Mouse (Mus musculus): ENCODE data around the gene Vash2. TPM values are rescaled to one million over a fixed set of nuclear protein-coding genes. Genes with fewer than 3 reads are reported as not detected.

Gene Vash2
- polyA plus RNA-seq, 1 experiment from 2014 or later = 57.6 TPM

- Histone ChIP-seq H3K27ac (no peak overlapping the region), H3K27me3 (no peaks in the 10 kb centered on the region), H3K4me2 (no peak overlapping the region), H3K4me3 (no peak overlapping the region), H3K36me3 (ENCODE audit: poor library complexity, severe bottlenecking) (peaks cover 79% of the 10 kb centered on the region), H3K9ac (no peak overlapping the region), H3K4me1 (peaks cover 42% of the 10 kb centered on the region), H3K9me3 (replicated peaks) (no peaks in the 10 kb centered on the region)
- 71% methylated on average over 7 of the region's 7 CpGs for WGBS
- ATAC-seq = no peak
Observed at GRCm38 (mm10) chr1:190972612-190973192, 6.4 kb downstream of the Vash2 start.

- H3K4me3 ChIP-seq = no peak overlapping the region
- H3K27me3 ChIP-seq = no peaks in the 10 kb centered on the region
- H3K4me1 ChIP-seq = peaks cover 34% of the 10 kb centered on the region
- 89% methylated on average over 14 of the region's 14 CpGs for WGBS
- H3K27ac ChIP-seq = no peak overlapping the region
- H3K9me3 ChIP-seq (replicated peaks) = no peaks in the 10 kb centered on the region
- no peak overlapping the region for H3K9ac ChIP-seq
- H3K36me3 ChIP-seq (ENCODE audit: poor library complexity, severe bottlenecking) = peaks cover 82% of the 10 kb centered on the region
- no peak overlapping the region for H3K4me2 ChIP-seq
- ATAC-seq = no peak
Observed at GRCm38 (mm10) chr1:190971708-190972610, 7.1 kb downstream of the Vash2 start.

DNA sequence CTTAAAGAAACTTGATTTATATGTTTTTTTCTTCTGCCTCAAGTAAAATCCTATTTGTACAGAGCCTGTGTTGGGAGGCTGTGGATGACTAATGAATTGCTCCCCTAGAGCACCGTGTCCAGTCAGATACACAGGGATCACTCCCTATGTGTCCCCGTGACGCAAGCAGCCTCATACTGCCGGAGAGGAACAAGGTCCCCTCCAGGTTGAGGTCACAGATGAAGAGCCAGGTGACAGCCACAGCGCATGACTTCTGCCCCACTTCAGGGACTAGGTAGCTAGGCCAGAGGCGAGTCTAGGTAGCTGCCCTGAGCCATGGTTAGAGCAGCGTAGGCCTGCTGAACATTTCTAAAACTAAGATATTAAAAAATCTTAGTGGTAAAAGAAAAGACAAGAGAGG lies 11.1 kb downstream of the Vash2 start:
- Histone ChIP-seq H3K27ac (no peak overlapping the region), H3K27me3 (no peaks in the 10 kb centered on the region), H3K9me3 (replicated peaks) (no peaks in the 10 kb centered on the region), H3K36me3 (ENCODE audit: poor library complexity, severe bottlenecking) (peaks cover 91% of the 10 kb centered on the region), H3K4me2 (no peak overlapping the region), H3K9ac (no peak overlapping the region), H3K4me3 (no peak overlapping the region), H3K4me1 (peaks cover 8% of the 10 kb centered on the region; the same call in 1 of the 2 replicates)
- 95% methylated on average over 7 of the region's 7 CpGs for WGBS
- no peak for ATAC-seq

DNA sequence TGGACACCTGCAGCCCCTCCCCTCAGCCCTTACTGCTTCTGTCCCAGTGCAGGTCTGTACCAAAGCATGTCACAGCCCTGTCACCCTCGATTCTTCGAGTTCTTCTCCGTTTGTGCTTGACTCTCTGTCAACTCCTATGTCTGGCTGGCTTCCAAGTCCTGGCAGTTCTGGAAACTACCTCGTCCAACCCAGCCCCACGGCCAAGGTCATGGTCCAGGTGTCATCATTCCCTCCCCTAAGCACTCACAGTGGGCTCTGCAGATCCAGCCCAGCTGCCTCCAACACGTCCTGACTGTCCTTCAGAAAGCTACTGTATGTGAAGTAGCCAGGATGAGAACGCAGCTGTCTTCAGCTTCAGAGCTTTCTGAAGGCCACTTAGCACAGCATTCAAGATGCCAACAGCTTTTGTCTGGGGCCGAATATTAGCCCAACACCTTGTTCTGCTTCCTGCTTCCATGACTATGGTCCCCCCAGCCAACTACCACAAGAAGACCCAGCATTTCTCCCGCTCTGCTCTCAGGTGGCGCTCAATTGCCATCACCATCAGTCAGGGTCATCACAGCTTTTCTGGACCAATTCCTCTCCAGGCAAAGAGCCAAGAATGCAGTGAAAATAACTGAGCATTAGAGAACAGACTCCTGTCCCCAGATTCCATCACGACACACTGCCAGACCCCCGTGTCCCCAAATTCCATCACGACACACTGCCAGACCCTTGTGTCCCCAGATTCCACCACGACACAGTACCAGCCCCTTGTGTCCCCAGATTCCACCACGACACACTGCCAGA lies 13.9 kb downstream of the Vash2 start:
- Histone ChIP-seq H3K4me1 (no peaks in the 10 kb centered on the region), H3K9ac (no peak overlapping the region), H3K4me3 (no peak overlapping the region), H3K4me2 (no peak overlapping the region), H3K36me3 (ENCODE audit: poor library complexity, severe bottlenecking) (peaks cover 92% of the 10 kb centered on the region), H3K27me3 (no peaks in the 10 kb centered on the region), H3K9me3 (replicated peaks) (no peaks in the 10 kb centered on the region), H3K27ac (no peak overlapping the region)
- ATAC-seq = no peak
- 89% methylated on average over 15 of the region's 15 CpGs for WGBS

- peaks cover 93% of the 10 kb centered on the region for H3K36me3 ChIP-seq (ENCODE audit: poor library complexity, severe bottlenecking)
- no peak for ATAC-seq
Observed at GRCm38 (mm10) chr1:190962760-190963159, 16.3 kb downstream of the Vash2 start.

DNA sequence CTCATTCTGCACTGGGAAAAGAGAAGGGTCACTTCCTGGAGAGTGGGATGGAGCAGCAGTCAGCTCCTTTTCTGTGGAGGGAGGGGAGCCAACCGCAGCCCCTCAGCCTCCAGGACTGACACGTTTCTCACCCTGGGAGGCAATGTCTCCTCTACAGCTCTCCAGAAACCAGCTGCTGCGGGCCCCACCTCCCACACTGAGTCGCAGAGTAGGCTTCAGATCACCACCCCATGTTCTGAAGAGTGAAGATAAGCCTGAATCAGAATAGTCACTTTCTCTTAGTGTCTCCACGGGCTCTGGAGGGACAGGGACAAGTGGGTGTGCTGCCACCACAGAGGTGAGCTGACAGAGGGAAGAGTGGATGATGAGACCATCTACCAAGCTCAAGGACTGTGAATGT lies 20.3 kb downstream of the Vash2 start:
- no peaks in the 10 kb centered on the region for H3K9me3 ChIP-seq (replicated peaks)
- H3K4me2 ChIP-seq = no peak overlapping the region
- no peak overlapping the region for H3K9ac ChIP-seq
- no peaks in the 10 kb centered on the region for H3K27me3 ChIP-seq
- no peak overlapping the region for H3K4me3 ChIP-seq
- no peak for ATAC-seq
- WGBS = 90% methylated on average over 5 of the region's 5 CpGs
- H3K27ac ChIP-seq = no peak overlapping the region
- peaks cover 98% of the 10 kb centered on the region for H3K36me3 ChIP-seq (ENCODE audit: poor library complexity, severe bottlenecking)
- no peaks in the 10 kb centered on the region for H3K4me1 ChIP-seq

More at GRCm38 (mm10) chr1:190962760-190963159, 16.3 kb downstream of the Vash2 start:
- no peaks in the 10 kb centered on the region for H3K27me3 ChIP-seq
- H3K9ac ChIP-seq = no peak overlapping the region
- WGBS = 97% methylated on average over 3 of the region's 3 CpGs
- no peak overlapping the region for H3K4me2 ChIP-seq
- H3K4me3 ChIP-seq = no peak overlapping the region
- no peaks in the 10 kb centered on the region for H3K4me1 ChIP-seq
- H3K27ac ChIP-seq = no peak overlapping the region
- no peaks in the 10 kb centered on the region for H3K9me3 ChIP-seq (replicated peaks)

DNA sequence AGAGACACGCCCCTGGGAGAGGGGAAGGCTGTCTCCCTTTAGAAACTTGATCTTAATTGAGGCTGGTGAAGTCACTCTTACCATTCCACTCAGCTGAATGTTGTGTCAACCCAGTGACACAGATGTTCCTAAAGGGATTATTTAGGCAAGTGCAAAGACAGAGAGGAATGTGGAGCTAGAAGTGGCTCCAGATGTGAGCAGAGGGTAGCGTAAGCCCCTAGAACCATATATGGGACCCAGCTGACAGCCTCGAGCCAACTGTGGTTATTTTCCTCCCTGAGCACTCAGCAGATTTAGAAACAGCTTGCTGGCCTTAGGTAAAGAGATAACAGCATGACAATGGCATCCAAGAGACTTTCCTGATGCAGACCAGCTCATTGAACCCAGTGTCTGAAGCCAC lies 26.1 kb downstream of the Vash2 start:
- H3K4me3 ChIP-seq = no peak overlapping the region
- no peaks in the 10 kb centered on the region for H3K4me1 ChIP-seq
- H3K9ac ChIP-seq = no peak overlapping the region
- H3K27me3 ChIP-seq = no peaks in the 10 kb centered on the region
- no peak overlapping the region for H3K4me2 ChIP-seq
- H3K36me3 ChIP-seq (ENCODE audit: poor library complexity, severe bottlenecking) = peaks cover 99% of the 10 kb centered on the region
- no peak for ATAC-seq
- H3K27ac ChIP-seq = no peak overlapping the region
- WGBS = 89% methylated on average over 3 of the region's 3 CpGs
- H3K9me3 ChIP-seq (replicated peaks) = no peaks in the 10 kb centered on the region

DNA sequence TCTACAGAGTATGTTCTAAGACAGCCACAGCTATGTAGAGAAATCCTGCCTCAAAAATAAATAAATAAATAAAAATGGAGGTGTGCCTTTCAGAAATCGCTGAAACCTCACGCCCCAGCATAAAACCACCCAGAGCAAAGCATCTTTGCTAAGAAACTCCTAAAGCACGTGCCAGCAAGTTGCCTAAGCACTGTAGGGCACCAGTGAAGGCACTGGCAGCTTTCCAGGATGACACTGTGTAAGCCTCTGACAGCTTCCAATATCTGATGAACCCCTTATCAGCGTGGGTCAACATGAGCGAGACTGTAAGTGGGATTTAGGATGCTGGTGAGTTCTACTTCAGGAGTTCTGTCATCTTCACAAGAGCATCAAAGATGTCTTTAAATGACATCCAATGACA lies 28.1 kb downstream of the Vash2 start:
- no peak overlapping the region for H3K27ac ChIP-seq
- H3K4me3 ChIP-seq = no peak overlapping the region
- H3K4me1 ChIP-seq = no peaks in the 10 kb centered on the region
- H3K9me3 ChIP-seq (replicated peaks) = no peaks in the 10 kb centered on the region
- no peak for ATAC-seq
- H3K27me3 ChIP-seq = no peaks in the 10 kb centered on the region
- no peak overlapping the region for H3K4me2 ChIP-seq
- H3K36me3 ChIP-seq (ENCODE audit: poor library complexity, severe bottlenecking) = peaks cover 97% of the 10 kb centered on the region
- no peak overlapping the region for H3K9ac ChIP-seq
- WGBS = 85% methylated on average over 5 of the region's 5 CpGs

GRCm38 (mm10) chr1:190948846-190949245 lies 30.2 kb downstream of the Vash2 start:
- Histone ChIP-seq H3K9ac (no peak overlapping the region), H3K36me3 (ENCODE audit: poor library complexity, severe bottlenecking) (peaks cover 88% of the 10 kb centered on the region), H3K27ac (no peak overlapping the region), H3K4me2 (no peak overlapping the region), H3K4me3 (no peak overlapping the region), H3K4me1 (no peaks in the 10 kb centered on the region), H3K27me3 (no peaks in the 10 kb centered on the region), H3K9me3 (replicated peaks) (no peaks in the 10 kb centered on the region)
- 90% methylated on average over 17 of the region's 17 CpGs for WGBS
- ATAC-seq = no peak

GRCm38 (mm10) chr1:190948439-190948838 lies 30.7 kb downstream of the Vash2 start:
- Histone ChIP-seq H3K36me3 (ENCODE audit: poor library complexity, severe bottlenecking) (peaks cover 88% of the 10 kb centered on the region), H3K27ac (no peak overlapping the region), H3K9ac (no peak overlapping the region), H3K9me3 (replicated peaks) (no peaks in the 10 kb centered on the region), H3K4me2 (no peak overlapping the region), H3K27me3 (no peaks in the 10 kb centered on the region), H3K4me1 (no peaks in the 10 kb centered on the region), H3K4me3 (no peak overlapping the region)
- no peak for ATAC-seq
- WGBS = 91% methylated on average over 7 of the region's 7 CpGs

DNA sequence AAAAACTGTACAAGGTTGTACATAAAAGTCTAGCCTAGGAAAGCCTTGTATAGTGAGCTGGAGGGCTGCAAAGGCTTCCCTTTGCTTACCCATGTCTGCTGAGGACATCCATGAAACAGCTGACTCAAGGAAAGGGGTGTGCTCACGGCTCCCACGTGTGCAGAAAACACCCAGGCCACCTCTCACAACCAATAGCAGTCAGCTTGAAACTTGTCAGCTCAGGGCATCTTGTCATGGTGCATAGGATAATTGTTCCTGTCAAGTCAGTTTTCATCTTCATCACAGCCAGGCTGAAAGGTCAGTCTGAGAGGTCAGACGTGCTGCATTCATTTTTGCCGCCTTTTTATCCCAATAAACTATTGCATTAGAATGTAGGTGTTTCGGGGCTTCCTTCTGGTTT lies 31.1 kb downstream of the Vash2 start:
- H3K36me3 ChIP-seq (ENCODE audit: poor library complexity, severe bottlenecking) = peaks cover 88% of the 10 kb centered on the region
- WGBS = 88% methylated on average over 5 of the region's 5 CpGs

More for the DNA sequence above, 31.1 kb downstream of the Vash2 start:
- no peak overlapping the region for H3K27ac ChIP-seq
- no peak overlapping the region for H3K9ac ChIP-seq
- H3K4me2 ChIP-seq = no peak overlapping the region
- ATAC-seq = no peak
- no peaks in the 10 kb centered on the region for H3K9me3 ChIP-seq (replicated peaks)
- H3K4me3 ChIP-seq = no peak overlapping the region
- no peaks in the 10 kb centered on the region for H3K27me3 ChIP-seq
- H3K4me1 ChIP-seq = no peaks in the 10 kb centered on the region

All from forebrain, embryonic 13.5 days (tissue).